Mouse (Mus musculus) heart, postnatal 0 days (tissue): ENCODE measurements around the gene Tmem266. TPM values are rescaled to one million over a fixed set of nuclear protein-coding genes. Genes with fewer than 3 reads are reported as not detected.

Experiments used
- ATAC-seq: fragments of 200-750 bp; cut with Nextera tagmentation; 2 replicates; pipeline ENCODE4 v1.8.0; 2017; ENCODE audit warnings: low read depth, moderate number of reproducible peaks, moderate library complexity; ENCODE audit not compliant: insufficient read depth
- DNase-seq: peaks from one replicate; pipeline ENCODE4 v3.0.0-alpha.2; 2016; ENCODE audit warnings: low spot score
- H3K27ac ChIP-seq: fragments of 300-500 bp; sonication (generic); 2 replicates; pipeline ENCODE4 v1.5.1; 2014; ENCODE audit warnings: low read depth, mild to moderate bottlenecking
- H3K27me3 ChIP-seq: fragments of 300-500 bp; sonication (generic); 2 replicates; pipeline ENCODE4 v1.6.1; 2014; ENCODE audit warnings: low read length, mixed read lengths; ENCODE audit not compliant: control insufficient read depth, insufficient read depth
- H3K36me3 ChIP-seq: fragments of 300-500 bp; sonication (generic); replicated peaks from 2 replicates; pipeline ENCODE4 v1.6.1; 2014; ENCODE audit warnings: low read length, mixed read lengths; ENCODE audit not compliant: control insufficient read depth, insufficient read depth
- H3K4me1 ChIP-seq: fragments of 300-500 bp; sonication (generic); 2 replicates; pipeline ENCODE4 v1.6.1; 2014; ENCODE audit warnings: antibody characterized with exemption; ENCODE audit not compliant: control insufficient read depth, insufficient read depth
- H3K4me2 ChIP-seq: fragments of 300-500 bp; sonication (generic); 2 replicates; pipeline ENCODE4 v1.6.1; 2014; ENCODE audit warnings: low read depth, mild to moderate bottlenecking, low read length, moderate library complexity
- H3K4me3 ChIP-seq: fragments of 300-500 bp; sonication (generic); 2 replicates; pipeline ENCODE4 v1.5.1; 2014; ENCODE audit warnings: low read depth, low read length
- H3K9ac ChIP-seq: fragments of 300-500 bp; sonication (generic); replicated peaks from 2 replicates; pipeline ENCODE4 v1.6.1; 2014; ENCODE audit warnings: low read depth, low read length, mixed read lengths
- H3K9me3 ChIP-seq: fragments of 300-500 bp; sonication (generic); replicated peaks from 2 replicates; pipeline ENCODE4 v1.6.1; 2016; ENCODE audit warnings: low read length; ENCODE audit not compliant: control insufficient read depth
- CTCF ChIP-seq: IDR thresholded peaks from 2 replicates; pipeline ENCODE4 v1.5.1; 2016; ENCODE audit warnings: antibody characterized with exemption, control low read depth, low read depth
- EP300 ChIP-seq: IDR thresholded peaks from 2 replicates; pipeline ENCODE4 v1.6.1; 2016; ENCODE audit warnings: antibody characterized with exemption, low read depth
- WGBS: fragments of 180-500 bp; shearing (Covaris S2); extraction: QIAGEN DNeasy Blood & Tissue Kit; methylation state at CpG from one replicate; pipeline ENCODE4 v1.1.7; 2014; 5-methylcytosine and 5-hydroxymethylcytosine counted together
- polyA plus RNA-seq: library from polyadenylated mRNA; unstranded; fragments of >200 nt; fragmentation: Nextera tagmentation; extraction: Ambion mirVana; gene quantifications from 2 replicates; pipeline ENCODE4 v1.2.1, GENCODE M21; 2015
- total RNA-seq: library from RNA; depleted of rRNA; stranded (reverse); fragments of >200 nt; gene quantifications from 2 replicates; pipeline ENCODE4 v1.2.3, GENCODE M21; 2014; ENCODE audit warnings: low replicate concordance

The Tmem266 gene
- total and polyA plus RNA-seq, 2 experiments from 2014 or later, result 0.11 to 2.1 TPM

GRCm38 (mm10) chr9:55404256-55404655 lies 77.5 kb downstream of the Tmem266 start:
- no peak for TF ChIP-seq CTCF
- TF ChIP-seq EP300, result no peak
- ATAC-seq, result no peak
- WGBS, result 66% methylated on average over 3 of the region's 4 CpGs

GRCm38 (mm10) chr9:55404976-55405702 lies 78.4 kb downstream of the Tmem266 start:
- no peak overlapping the region for H3K4me3 ChIP-seq
- ATAC-seq (no peak), DNase-seq (no peak)
- H3K36me3 ChIP-seq, result no peaks in the 10 kb centered on the region
- H3K4me2 ChIP-seq, result no peak overlapping the region
- no peaks in the 10 kb centered on the region for H3K4me1 ChIP-seq
- H3K27ac ChIP-seq, result no peak overlapping the region
- 62% methylated on average over 6 of the region's 6 CpGs for WGBS
- no peaks in the 10 kb centered on the region for H3K9me3 ChIP-seq
- H3K9ac ChIP-seq, result no peak overlapping the region
- TF ChIP-seq EP300, result no peak
- H3K27me3 ChIP-seq, result no peaks in the 10 kb centered on the region

More at GRCm38 (mm10) chr9:55404256-55404655, 77.5 kb downstream of the Tmem266 start:
- Histone ChIP-seq H3K4me3 (no peak overlapping the region), H3K9ac (no peak overlapping the region), H3K9me3 (no peaks in the 10 kb centered on the region), H3K4me2 (no peak overlapping the region), H3K27ac (no peak overlapping the region), H3K36me3 (no peaks in the 10 kb centered on the region), H3K27me3 (no peaks in the 10 kb centered on the region), H3K4me1 (no peaks in the 10 kb centered on the region)
- DNase-seq, result no peak

- Histone ChIP-seq H3K27me3 (no peaks in the 10 kb centered on the region), H3K4me3 (no peak overlapping the region), H3K9me3 (no peaks in the 10 kb centered on the region), H3K4me2 (no peak overlapping the region), H3K9ac (no peak overlapping the region), H3K36me3 (no peaks in the 10 kb centered on the region), H3K4me1 (no peaks in the 10 kb centered on the region), H3K27ac (no peak overlapping the region)
- no peak for DNase-seq
- 76% methylated on average over 2 of the region's 2 CpGs for WGBS
- no peak for ATAC-seq
- TF ChIP-seq EP300, result no peak
- TF ChIP-seq CTCF, result no peak
Observed at GRCm38 (mm10) chr9:55406773-55407172, 80.1 kb downstream of the Tmem266 start.

- Histone ChIP-seq H3K36me3 (no peaks in the 10 kb centered on the region), H3K27ac (no peak overlapping the region), H3K4me2 (no peak overlapping the region), H3K9ac (no peak overlapping the region), H3K9me3 (no peaks in the 10 kb centered on the region), H3K27me3 (no peaks in the 10 kb centered on the region), H3K4me3 (no peak overlapping the region), H3K4me1 (no peaks in the 10 kb centered on the region)
- DNase-seq (no peak), ATAC-seq (no peak)
- 20% methylated on average over 4 of the region's 4 CpGs for WGBS
- TF ChIP-seq EP300 (no peak), CTCF (no peak)
Observed at GRCm38 (mm10) chr9:55408851-55409250, 82.1 kb downstream of the Tmem266 start.

GRCm38 (mm10) chr9:55409833-55410232 lies 83.1 kb downstream of the Tmem266 start:
- 37% methylated on average over 3 of the region's 3 CpGs for WGBS
- ATAC-seq (no peak), DNase-seq (no peak)

GRCm38 (mm10) chr9:55410430-55410829 lies 83.7 kb downstream of the Tmem266 start:
- Histone ChIP-seq H3K4me1 (no peaks in the 10 kb centered on the region), H3K27me3 (peaks cover 8% of the 10 kb centered on the region; the same call in 1 of the 2 replicates), H3K9me3 (no peaks in the 10 kb centered on the region), H3K27ac (no peak overlapping the region), H3K9ac (no peak overlapping the region), H3K36me3 (no peaks in the 10 kb centered on the region), H3K4me3 (no peak overlapping the region), H3K4me2 (no peak overlapping the region)
- WGBS, result 43% methylated on average over 6 of the region's 6 CpGs
- ATAC-seq (no peak), DNase-seq (no peak)
- TF ChIP-seq EP300 (no peak), CTCF (no peak)

More at GRCm38 (mm10) chr9:55409833-55410232, 83.1 kb downstream of the Tmem266 start:
- Histone ChIP-seq H3K27me3 (peaks cover 2% of the 10 kb centered on the region; the same call in 1 of the 2 replicates), H3K4me2 (no peak overlapping the region), H3K4me3 (no peak overlapping the region), H3K27ac (no peak overlapping the region), H3K9me3 (no peaks in the 10 kb centered on the region), H3K4me1 (no peaks in the 10 kb centered on the region), H3K9ac (no peak overlapping the region), H3K36me3 (no peaks in the 10 kb centered on the region)
- TF ChIP-seq CTCF, result no peak
- TF ChIP-seq EP300, result no peak
